Mouse (Mus musculus) G1E (cell line): ENCODE data around the gene Dguok. TPM values are rescaled to one million over a fixed set of nuclear protein-coding genes. Genes with fewer than 3 reads are reported as not detected.

ENCODE experiments used
- ATAC-seq: 2 replicates; pipeline ENCODE4 v1.8.0; 2016; ENCODE audit warnings: mild to moderate bottlenecking; ENCODE audit not compliant: insufficient number of reproducible peaks, poor library complexity, low FRiP score, severe bottlenecking; ENCODE audit errors: extremely low read depth
- DNase-seq: peaks from one replicate; pipeline ENCODE4 v3.0.0; 2012; ENCODE audit warnings: low spot score
- H3K27me3 ChIP-seq: 2 replicates; pipeline ENCODE4 v1.6.1; 2012; ENCODE audit warnings: mild to moderate bottlenecking, low read length, inconsistent platforms; ENCODE audit not compliant: insufficient read depth
- H3K36me3 ChIP-seq: replicated peaks from 2 replicates; pipeline ENCODE3; 2012; ENCODE audit warnings: mild to moderate bottlenecking, inconsistent platforms
- H3K4me1 ChIP-seq: 2 replicates; pipeline ENCODE4 v1.6.1; 2012; ENCODE audit warnings: low read depth, low read length, inconsistent platforms, mixed read lengths; ENCODE audit not compliant: insufficient read depth
- H3K4me3 ChIP-seq: 2 replicates; pipeline ENCODE4 v1.5.1; 2012; ENCODE audit warnings: low read depth, mild to moderate bottlenecking, inconsistent platforms, low read length, moderate library complexity, mixed read lengths
- H3K9me3 ChIP-seq: replicated peaks from 2 replicates; pipeline ENCODE4 v1.6.1; 2012; ENCODE audit warnings: inconsistent platforms
- CTCF ChIP-seq: IDR thresholded peaks from 2 replicates; pipeline ENCODE4 v1.5.1; 2012; ENCODE audit warnings: low read depth, low read length, inconsistent platforms, mixed read lengths
- GATA1 ChIP-seq: IDR thresholded peaks from 2 replicates; pipeline ENCODE4 v1.6.1; 2012; ENCODE audit warnings: borderline replicate concordance, low read length, inconsistent platforms, mixed read lengths
- GATA2 ChIP-seq: IDR thresholded peaks from 2 replicates; pipeline ENCODE4 v1.6.1; 2012; ENCODE audit warnings: low read depth, low read length, inconsistent platforms, borderline replicate concordance
- POLR2AphosphoS5 ChIP-seq: IDR thresholded peaks from 2 replicates; pipeline ENCODE4 v1.6.1; 2012; ENCODE audit warnings: low read depth, low read length, inconsistent platforms; ENCODE audit not compliant: insufficient replicate concordance
- TAL1 ChIP-seq: conservative IDR thresholded peaks from 2 replicates; pipeline ENCODE4 v1.6.1; 2012; ENCODE audit warnings: low read depth, low read length, inconsistent platforms, mixed read lengths
- polyA plus RNA-seq: library from polyadenylated mRNA; stranded (reverse); fragments of >175 nt; gene quantifications from 2 replicates; pipeline ENCODE4 v1.2.3, GENCODE M21; 2012
- total RNA-seq, 2 experiments: library from RNA; stranded (forward) in 1 of 2; stranded (reverse) in 1 of 2; fragments of 200-1000 nt in 1 of 2; fragments of >200 nt in 1 of 2; fragmentation: Nextera tagmentation in 1 of 2; gene quantifications; 2 replicates each; pipeline ENCODE4 v1.2.3; 2014 to 2017

The Dguok gene
- total and polyA plus RNA-seq, 3 experiments, result 6.7 to 25.6 (median 25.1) TPM

GRCm38 (mm10) chr6:83512495-83512894 lies 5.7 kb upstream of the Dguok start:
- ATAC-seq (no peak), DNase-seq (no peak)
- Histone ChIP-seq H3K27me3 (peaks cover 36% of the 10 kb centered on the region), H3K4me1 (peaks cover 3% of the 10 kb centered on the region; the same call in 1 of the 2 replicates), H3K36me3 (no peaks in the 10 kb centered on the region), H3K9me3 (no peaks in the 10 kb centered on the region), H3K4me3 (no peak overlapping the region)
- TF ChIP-seq GATA2 (no peak), CTCF (no peak), TAL1 (no peak), POLR2AphosphoS5 (no peak), GATA1 (no peak)

GRCm38 (mm10) chr6:83510210-83510609 lies 3.4 kb upstream of the Dguok start:
- no peaks in the 10 kb centered on the region for H3K9me3 ChIP-seq
- no peaks in the 10 kb centered on the region for H3K36me3 ChIP-seq
- peaks cover 26% of the 10 kb centered on the region for H3K27me3 ChIP-seq
- H3K4me1 ChIP-seq, result peaks cover 9% of the 10 kb centered on the region
- no peak for TF ChIP-seq POLR2AphosphoS5
- ATAC-seq (no peak), DNase-seq (no peak)
- H3K4me3 ChIP-seq, result no peak overlapping the region

- ATAC-seq (no peak), DNase-seq (no peak)
- Histone ChIP-seq H3K36me3 (no peaks in the 10 kb centered on the region), H3K4me1 (peaks cover 15% of the 10 kb centered on the region), H3K9me3 (no peaks in the 10 kb centered on the region), H3K27me3 (peaks cover 24% of the 10 kb centered on the region), H3K4me3 (no peak overlapping the region)
- TF ChIP-seq TAL1, result no peak
- no peak for TF ChIP-seq GATA2
- no peak for TF ChIP-seq POLR2AphosphoS5
- no peak for TF ChIP-seq GATA1
- TF ChIP-seq CTCF, result no peak
These were observed 2.7 kb upstream of the Dguok start for GRCm38 (mm10) chr6:83509442-83509841.

GRCm38 (mm10) chr6:83507168-83507546 lies 388 bp upstream of the Dguok start:
- Histone ChIP-seq H3K4me3 (peak overlapping the region; percentile 75), H3K36me3 (peaks cover 9% of the 10 kb centered on the region), H3K9me3 (no peaks in the 10 kb centered on the region), H3K27me3 (peaks cover 19% of the 10 kb centered on the region), H3K4me1 (peaks cover 19% of the 10 kb centered on the region)
- DNase-seq, result no peak
- no peak for ATAC-seq
- TF ChIP-seq GATA1, result no peak
- no peak for TF ChIP-seq GATA2
- TF ChIP-seq CTCF, result no peak

GRCm38 (mm10) chr6:83505554-83505953 lies 1.2 kb downstream of the Dguok start:
- Histone ChIP-seq H3K9me3 (no peaks in the 10 kb centered on the region), H3K36me3 (peaks cover 12% of the 10 kb centered on the region), H3K4me3 (no peak overlapping the region), H3K4me1 (peaks cover 19% of the 10 kb centered on the region), H3K27me3 (peaks cover 15% of the 10 kb centered on the region)
- no peak for TF ChIP-seq POLR2AphosphoS5
- TF ChIP-seq CTCF, result no peak
- no peak for TF ChIP-seq TAL1
- no peak for TF ChIP-seq GATA1
- no peak for TF ChIP-seq GATA2
- DNase-seq (no peak), ATAC-seq (no peak)

- Histone ChIP-seq H3K4me3 (no peak overlapping the region), H3K36me3 (peaks cover 24% of the 10 kb centered on the region), H3K27me3 (peaks cover 12% of the 10 kb centered on the region), H3K4me1 (peaks cover 19% of the 10 kb centered on the region), H3K9me3 (no peaks in the 10 kb centered on the region; the same call in 1 of the 2 replicates)
- DNase-seq, result no peak
- ATAC-seq, result no peak
- TF ChIP-seq GATA2 (no peak), CTCF (no peak), TAL1 (no peak), POLR2AphosphoS5 (no peak), GATA1 (no peak)
These were observed 3.4 kb downstream of the Dguok start for GRCm38 (mm10) chr6:83503361-83503760.

- Histone ChIP-seq H3K4me1 (peaks cover 17% of the 10 kb centered on the region), H3K36me3 (peaks cover 31% of the 10 kb centered on the region)
These were observed 4.1 kb downstream of the Dguok start for GRCm38 (mm10) chr6:83502656-83503055.

More at GRCm38 (mm10) chr6:83502656-83503055, 4.1 kb downstream of the Dguok start:
- Histone ChIP-seq H3K4me3 (no peak overlapping the region), H3K9me3 (no peaks in the 10 kb centered on the region; the same call in 1 of the 2 replicates), H3K27me3 (peaks cover 9% of the 10 kb centered on the region)
- TF ChIP-seq TAL1 (no peak), GATA1 (no peak), GATA2 (no peak), POLR2AphosphoS5 (no peak), CTCF (no peak)
- no peak for DNase-seq
- no peak for ATAC-seq
